Mouse (Mus musculus) right cerebral cortex, postnatal 10 days (tissue): ENCODE results near the gene Kmo.

Experiments
- DNase-seq, 2 experiments: peaks; one replicate each; pipeline ENCODE4 v3.0.0; 2021; ENCODE audit warnings: low spot score in 2 of 2

Kmo gene

DNA sequence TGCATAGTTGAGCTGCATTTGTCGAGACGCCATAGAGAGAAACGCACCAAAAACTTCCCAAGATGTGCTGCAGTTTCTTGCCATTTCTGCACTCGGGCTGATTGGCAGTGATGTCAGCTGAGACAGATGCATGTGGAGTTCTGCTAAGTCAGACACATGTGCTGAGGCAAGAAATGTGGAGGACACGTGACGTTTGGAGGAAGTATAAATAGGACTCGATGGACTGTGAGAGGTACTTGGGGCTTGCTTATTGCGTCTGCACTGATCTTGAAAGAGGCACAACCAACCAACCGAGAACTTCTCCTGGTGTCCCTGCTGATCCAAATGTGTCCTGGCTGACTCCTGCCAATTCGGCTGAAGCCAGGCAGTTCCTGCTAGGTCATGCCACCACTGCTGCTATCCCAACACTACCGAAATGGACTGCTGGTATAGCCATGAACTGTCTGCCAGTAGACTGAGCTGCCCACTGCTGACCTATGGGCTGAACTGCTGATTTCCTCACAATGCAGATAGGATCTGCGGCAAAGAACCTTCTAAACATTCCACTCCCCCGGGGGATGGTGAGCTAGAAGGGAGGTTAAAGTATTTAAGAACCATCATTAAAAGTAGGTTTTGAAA, at the start of gene Kmo:
Kmo (plus strand) TSS at position 568 of the 618 bp plus-strand sequence.
- no peak for DNase-seq

DNA sequence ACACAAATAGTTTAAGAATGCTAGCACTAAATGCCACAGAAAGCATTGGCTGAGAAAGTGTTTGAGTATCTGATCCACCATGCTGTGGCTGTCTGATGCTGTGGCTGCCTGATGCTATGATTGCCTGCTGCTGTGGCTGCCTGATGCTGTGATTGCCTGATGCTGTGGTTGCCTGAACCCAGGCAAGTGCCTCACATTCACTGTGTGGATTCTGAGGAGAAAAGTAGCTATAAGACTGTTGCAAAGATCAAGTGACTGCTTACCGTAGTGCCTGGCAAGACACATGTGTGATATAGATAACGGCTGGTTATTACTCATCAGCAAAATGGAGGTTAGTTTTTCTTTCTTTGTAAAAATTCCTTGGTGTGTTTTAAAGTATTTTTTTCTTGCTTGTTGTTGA, 46.1 kb upstream of the Kmo start:
- no peak for DNase-seq

DNA sequence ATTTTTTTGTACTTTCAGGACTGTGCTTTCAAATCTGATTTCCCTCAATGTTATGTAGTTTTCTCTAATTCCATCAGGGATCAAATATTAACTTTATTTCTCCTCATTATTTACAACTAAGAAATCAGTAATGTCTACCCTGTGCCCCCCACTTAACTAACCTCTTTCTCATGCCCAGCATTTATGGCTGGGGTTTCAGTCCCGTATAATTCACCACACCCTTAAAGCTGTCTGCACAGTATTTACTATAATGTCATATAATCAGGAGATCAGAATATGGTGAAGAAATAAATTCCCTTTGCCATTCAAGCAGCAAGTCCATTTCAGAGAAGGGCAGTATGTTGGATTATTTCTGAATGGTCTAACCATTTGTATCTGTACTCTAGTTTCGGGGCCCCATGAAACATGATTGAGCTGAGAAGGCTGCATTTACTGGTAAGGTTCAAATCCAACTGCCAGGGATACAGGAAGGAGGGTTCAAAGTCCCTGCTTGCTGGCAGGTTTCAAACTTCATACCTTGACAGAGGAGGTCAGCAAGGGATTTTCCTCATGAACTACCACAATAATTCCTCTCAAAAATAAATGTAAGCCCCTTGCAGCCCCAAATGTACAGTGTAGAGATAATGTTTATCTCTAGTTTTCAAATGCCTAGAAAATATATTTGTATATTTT, 41.6 kb upstream of the Kmo start:
- no peak for DNase-seq

DNA sequence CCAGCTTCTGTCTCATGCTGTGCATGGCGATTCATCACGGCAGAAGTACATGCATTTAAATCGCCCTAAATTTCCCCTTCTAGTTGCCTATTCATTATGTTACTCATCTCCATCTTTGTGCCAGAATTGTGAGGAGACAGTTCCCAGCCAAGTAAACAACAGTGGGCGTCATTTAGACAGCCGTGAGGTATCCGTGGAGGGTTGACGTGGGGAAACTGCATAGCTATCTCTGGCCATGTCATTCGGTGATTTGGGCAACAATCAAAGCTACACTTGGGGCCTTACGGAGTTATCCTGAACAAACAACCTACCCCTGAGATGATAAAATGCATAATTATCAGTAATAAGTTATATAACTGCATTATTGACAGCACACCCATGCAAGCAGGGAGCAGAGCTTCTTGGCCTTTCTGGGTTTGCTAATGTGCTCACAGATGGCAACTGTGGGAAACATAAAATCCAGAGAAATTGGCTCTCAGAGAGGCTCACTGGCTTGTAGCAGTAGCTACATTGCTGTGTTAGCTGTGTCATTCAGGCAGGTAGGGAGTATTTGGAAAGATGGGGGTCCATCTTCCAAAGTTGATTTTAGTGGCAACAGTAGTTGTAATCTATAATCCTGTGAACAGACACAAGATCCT, 40.5 kb upstream of the Kmo start:
- DNase-seq = no peak

DNA sequence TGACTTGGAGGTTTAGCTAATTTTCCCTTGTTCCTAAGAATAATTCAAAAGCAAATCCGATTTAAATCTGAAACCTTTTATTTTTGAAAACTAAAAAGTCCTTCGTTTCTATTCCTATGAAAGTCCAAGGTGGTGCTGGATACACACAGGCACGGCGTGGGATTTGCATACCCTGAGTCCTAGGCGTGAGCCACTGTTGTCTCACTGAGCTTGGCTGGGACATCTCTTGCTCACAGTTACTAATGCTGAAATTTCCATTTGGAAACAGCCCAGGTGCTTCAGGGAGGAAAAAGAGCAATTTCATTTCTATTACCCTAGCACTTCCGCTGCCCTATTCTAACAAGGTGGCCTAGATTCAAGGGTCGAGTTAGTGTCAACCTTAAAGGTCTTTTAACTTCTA, 39.8 kb upstream of the Kmo start:
- DNase-seq = no peak

GRCm38 (mm10) chr1:175582799-175583198, 37.4 kb upstream of the Kmo start:
- no peak for DNase-seq

DNA sequence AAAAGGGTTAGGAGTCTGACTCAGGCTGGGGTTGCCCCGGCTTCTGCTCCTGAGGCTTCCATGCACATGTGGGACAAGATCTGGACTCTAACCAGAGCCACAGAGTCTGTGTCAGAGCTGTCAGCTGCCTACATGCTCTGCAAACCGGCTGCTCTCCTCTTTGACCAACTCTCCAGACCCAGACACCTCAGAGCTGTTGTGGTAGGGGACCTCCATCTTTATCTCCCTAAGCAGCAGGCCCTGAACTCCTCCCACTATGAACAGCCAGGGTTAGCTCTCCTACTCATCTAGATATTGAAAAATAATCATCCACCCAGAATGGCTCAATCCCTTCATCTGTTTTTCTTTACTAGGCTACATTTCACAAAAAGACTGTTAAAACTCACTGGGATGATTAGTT, 34.9 kb upstream of the Kmo start:
- no peak for DNase-seq

DNA sequence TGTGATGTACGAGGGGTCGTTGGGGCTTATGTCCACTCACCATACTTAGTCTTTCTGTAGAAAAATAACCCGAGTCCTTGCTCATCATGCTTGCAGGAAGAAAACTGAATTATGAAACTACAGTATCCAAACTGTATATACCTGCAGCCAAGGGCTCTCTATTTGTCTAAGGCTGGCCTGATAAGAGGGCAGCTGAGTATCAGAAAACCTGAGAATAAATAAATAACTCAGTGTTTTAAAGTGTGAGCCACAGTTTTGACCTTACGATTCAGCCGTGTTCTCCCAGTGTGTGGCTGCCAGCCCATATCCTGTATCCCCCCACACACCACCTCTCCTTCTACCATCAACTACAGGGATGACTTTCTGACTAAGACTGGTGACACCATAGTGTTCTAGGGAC, 33.5 kb upstream of the Kmo start:
- no peak for DNase-seq

DNA sequence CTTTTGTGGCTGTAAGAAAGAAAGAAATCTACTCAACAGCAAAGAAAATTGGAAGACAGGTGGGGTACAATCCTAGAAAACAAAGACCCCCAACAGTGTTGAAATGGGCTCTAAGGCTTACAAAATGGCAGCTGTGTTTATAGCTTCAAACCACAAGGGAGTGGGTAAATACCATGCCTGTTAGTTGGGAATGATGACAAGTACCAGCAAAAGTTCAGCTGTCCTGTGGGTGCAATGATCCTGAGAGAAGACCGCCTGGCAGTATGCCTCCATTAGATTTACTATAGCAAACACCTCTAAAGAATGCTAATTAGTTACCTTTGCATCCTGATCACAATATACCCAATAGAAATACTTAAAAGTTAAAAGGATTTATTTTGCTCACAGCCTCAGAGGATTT, 27.3 kb upstream of the Kmo start:
- no peak for DNase-seq

DNA sequence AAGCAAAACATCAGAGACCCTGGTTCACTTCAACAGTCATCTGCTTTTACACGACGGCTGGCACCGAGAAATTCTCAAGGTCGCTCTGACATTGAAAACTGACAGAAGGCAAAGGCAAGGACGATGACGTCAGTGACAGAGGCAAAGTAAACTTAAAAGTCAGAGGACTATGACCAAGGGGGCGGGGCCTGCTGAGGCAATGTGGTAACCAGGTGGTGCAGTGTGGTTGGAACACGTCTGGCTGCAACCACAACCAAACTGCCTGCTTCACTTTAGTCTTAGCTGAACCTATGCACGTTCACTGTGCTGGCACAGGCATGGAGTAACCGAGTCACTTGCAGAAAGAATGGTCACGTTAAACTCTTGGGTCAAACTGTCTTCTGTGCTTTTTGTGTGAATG, 17.9 kb upstream of the Kmo start:
- DNase-seq = no peak

- DNase-seq = no peak
Measured at GRCm38 (mm10) chr1:175603390-175603789, 16.8 kb upstream of the Kmo start.

DNA sequence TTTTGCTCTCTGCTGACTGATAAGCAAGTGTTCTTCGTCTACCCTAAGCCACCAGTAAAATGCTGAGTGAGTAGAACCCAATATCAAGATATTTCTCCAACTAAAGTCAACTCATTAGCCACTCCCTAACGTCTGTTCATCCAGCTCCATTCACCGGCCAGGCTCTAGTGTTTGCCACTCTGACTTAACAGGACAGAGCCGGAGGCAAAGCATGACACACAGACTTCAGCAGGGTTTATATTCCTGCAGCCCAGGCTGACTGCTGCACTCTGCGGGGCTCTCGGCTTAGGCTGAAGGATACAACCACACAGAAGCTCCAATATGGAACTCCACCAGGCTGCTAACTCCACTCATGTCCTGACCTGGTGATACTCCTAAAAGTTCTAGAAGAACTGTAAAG, 12.9 kb upstream of the Kmo start:
- no peak for DNase-seq

GRCm38 (mm10) chr1:175607838-175608585, 12.2 kb upstream of the Kmo start:
- DNase-seq = no peak

DNA sequence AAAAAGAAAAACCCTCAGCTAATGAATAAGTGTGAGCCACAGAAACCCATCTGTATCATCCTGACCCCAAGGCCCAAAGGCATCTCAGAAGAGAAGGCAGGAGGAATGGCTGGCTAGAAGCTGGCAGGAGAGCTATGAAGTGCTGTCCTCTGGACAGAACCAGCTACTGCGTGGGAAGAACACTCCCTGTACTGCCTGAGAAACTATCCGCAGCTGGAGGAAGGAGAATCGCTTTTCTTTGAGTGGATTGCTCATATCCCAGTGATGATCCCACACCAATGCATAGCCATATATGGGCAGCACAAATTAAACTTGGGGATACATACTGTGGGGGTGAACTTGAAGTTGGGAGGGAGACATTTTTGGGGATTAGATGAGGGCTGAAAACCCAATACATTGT, 11.5 kb upstream of the Kmo start:
- DNase-seq = no peak

DNA sequence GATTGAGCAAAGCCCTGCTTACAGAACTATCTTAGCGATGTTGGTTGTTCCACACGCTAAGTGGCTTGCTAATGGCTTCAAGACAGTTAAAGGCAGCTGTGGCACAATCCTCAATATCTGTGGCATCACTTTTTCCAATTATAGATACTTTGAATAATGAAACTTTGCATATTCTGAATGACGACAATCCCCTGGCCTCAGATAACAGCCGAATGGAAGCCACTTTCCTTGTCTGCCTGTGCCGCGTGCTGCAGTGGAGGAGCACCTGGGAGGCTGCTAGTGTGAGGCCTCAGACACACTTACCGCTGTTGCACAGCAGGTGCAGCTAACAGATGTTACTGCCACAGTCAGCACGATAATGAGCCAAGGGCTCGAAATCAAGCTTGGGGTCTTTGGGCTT, 5.2 kb upstream of the Kmo start:
- DNase-seq = no peak

DNA sequence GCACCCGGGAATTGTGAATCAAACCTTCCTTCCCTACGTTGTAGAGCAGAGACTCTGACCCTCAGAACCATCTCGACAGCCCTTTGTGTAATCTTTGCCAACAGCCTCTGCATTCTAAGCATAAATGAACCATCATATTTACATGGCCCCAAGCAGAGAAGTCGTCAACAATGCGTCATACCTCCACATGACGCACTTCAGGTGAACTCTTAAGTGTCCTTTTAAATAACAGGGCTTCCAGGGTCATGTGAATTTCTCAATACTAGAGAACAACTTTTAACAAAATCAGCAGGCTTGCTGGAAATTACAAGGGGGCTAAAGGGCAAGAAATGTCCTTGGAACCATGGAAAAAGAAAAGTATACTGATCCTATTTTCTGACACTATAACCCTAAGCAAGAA, 3.5 kb downstream of the Kmo start:
- no peak for DNase-seq

DNA sequence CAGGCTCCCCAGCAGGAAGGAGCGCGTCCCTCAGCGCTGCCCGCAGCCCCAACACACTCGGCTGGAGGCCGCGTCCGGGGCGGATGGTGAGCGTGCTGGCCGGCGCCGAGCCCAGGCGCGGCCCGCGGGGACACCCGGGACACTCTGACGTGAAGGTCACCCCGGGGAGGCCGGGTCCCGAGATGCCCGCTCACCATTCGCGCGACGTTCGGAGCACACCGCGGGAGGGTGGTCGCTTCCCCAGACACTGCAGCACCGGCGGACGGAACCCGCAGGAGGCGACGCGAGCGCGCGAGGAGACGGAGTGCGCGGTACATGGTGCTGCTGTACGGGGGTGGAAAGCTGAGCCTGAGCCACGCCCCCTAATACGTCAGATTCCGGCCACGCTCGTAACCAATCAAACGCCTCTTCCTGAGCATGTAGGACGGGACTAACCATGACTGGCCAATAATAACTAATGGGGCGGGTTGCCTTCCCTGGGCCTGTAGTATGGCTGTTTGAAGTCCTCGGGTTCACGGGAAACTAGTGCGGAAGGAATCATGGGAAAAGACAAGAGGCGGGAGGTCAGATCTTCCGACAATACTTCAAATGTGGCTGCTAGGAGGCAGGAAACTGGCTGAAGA, 5.2 kb downstream of the Kmo start, which contains the start of gene Fh1:
Fh1 (minus strand) TSS at position 379 of the 623 bp plus-strand sequence.
- peak; percentile 97 to 99 for DNase-seq

DNA sequence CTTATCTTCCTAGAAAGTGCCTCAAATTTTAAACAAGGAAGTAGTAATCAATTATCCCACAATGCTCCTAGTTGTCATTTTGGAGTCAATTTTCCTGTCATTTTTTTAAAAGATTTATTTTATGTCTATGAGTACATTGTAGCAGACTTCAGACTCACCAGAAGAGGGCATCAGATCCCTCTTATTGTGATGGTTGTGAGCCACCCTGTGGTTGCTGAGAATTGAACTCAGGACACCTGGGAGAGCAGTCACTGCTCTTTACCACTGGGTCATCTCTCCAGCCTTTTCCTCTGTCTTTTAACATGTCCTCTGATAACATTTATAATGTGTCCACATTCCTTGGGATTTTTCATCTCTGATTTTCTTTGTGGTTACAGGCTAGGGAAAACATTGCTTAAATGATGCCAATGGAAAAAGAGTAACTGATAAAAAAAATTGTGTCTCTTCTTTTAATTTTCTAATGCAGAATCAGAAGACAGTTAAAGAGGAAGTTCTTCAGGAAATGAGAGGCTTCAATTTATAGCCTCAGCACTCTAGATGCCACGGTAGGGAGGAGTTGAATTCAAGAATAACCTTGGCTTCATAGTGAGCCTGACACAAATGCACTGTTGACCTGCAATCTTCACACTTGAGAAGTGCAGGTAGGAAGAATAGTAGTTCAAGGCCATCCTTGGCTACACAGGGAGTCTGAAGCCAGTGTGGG, 6.0 kb downstream of the Kmo start:
- DNase-seq = peak in 1 of 2 experiments; percentile 38

- DNase-seq = no peak
Measured at GRCm38 (mm10) chr1:175629248-175629647, 9.1 kb downstream of the Kmo start.

DNA sequence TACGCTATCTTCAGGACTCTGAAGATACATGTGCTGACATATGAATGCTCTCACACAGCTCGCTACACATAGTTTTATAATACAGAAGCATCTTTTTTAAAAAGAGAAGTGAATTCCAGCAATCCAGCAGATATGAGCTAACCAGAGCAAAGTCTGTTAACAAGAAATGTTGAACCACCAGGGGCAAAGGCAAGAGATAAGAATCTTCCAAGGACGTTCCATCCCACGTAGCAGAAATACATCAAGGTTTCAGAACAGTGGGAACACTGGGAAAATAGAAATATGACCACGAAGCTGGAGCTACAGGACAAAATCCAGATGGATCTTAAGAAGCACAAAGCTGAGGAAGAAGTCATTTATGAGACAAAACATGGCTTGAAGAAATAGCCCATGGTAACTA, 10.2 kb downstream of the Kmo start:
- DNase-seq = no peak

DNA sequence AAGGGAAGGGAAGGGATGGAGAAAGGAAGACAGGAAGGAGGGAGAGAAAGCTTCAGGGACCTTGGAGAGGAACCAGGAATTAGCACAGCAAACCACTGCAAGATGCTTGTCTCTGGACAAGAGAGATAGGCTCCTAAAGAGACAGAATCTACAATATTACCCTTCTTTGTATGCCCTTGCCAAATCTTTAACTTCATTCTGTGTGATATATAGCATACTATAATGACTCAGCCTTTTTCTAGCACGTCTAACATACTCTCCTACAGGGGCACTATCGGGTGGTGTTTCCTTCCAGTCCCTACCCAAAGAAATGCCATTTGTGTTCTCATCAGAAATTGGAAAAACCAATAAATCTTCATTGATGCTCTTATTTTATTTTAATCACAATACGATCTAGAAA, 10.9 kb downstream of the Kmo start:
- no peak for DNase-seq
